Mouse (Mus musculus) C2C12 (cell line): ENCODE measurements at regions not wholly inside any gene's neighbourhood (a gene's known extent, or its start where the extent isn't known, plus 50 kb on each side); places are given as distances from the start of the nearest gene placed in this dataset.

Source experiments
- H3K27me3 ChIP-seq: one replicate; pipeline ENCODE4 v1.6.1; 2011; ENCODE audit not compliant: control insufficient read depth, insufficient read depth, insufficient read length
- H3K36me3 ChIP-seq: one replicate; pipeline ENCODE4 v1.6.1; 2011; ENCODE audit not compliant: control insufficient read depth, insufficient read depth
- H3K4me3 ChIP-seq: one replicate; pipeline ENCODE4 v1.5.1; 2011; ENCODE audit warnings: mild to moderate bottlenecking, control low read depth; ENCODE audit not compliant: poor library complexity, insufficient read depth, severe bottlenecking
- H3K79me2 ChIP-seq: one replicate; pipeline ENCODE4 v1.6.1; 2011; ENCODE audit not compliant: control insufficient read depth, insufficient read depth
- H3K79me3 ChIP-seq: one replicate; pipeline ENCODE4 v1.6.1; 2011; ENCODE audit warnings: low read depth, control low read depth
- H3ac ChIP-seq: one replicate; pipeline ENCODE3; 2011; ENCODE audit warnings: low read depth; ENCODE audit not compliant: control insufficient read depth, insufficient read length
- CEBPB ChIP-seq: IDR thresholded peaks from one replicate; pipeline ENCODE4 v1.6.1; 2011; ENCODE audit warnings: low read depth, mild to moderate bottlenecking, control low read depth, moderate library complexity
- CTCF ChIP-seq: IDR thresholded peaks from one replicate; pipeline ENCODE4 v1.5.1; 2011; ENCODE audit not compliant: control insufficient read depth, insufficient read depth, insufficient read length
- FOSL1 ChIP-seq: IDR thresholded peaks from one replicate; pipeline ENCODE4 v1.8.0; 2011; ENCODE audit warnings: mild to moderate bottlenecking, low read length; ENCODE audit not compliant: poor library complexity, insufficient read depth, severe bottlenecking
- MAX ChIP-seq: IDR thresholded peaks from one replicate; pipeline ENCODE4 v1.6.1; 2011; ENCODE audit warnings: mild to moderate bottlenecking, control low read depth
- MYOD1 ChIP-seq: IDR thresholded peaks from one replicate; pipeline ENCODE4 v1.6.1; 2011; ENCODE audit warnings: low read depth; ENCODE audit not compliant: control insufficient read depth, insufficient read length
- MYOG ChIP-seq: IDR thresholded peaks from one replicate; pipeline ENCODE4 v1.6.1; 2011; ENCODE audit not compliant: control insufficient read depth, insufficient read length; ENCODE audit errors: extremely low read depth
- USF1 ChIP-seq: IDR thresholded peaks from one replicate; pipeline ENCODE4 v1.6.1; 2011; ENCODE audit warnings: low read depth, mild to moderate bottlenecking, control low read depth, moderate library complexity

DNA sequence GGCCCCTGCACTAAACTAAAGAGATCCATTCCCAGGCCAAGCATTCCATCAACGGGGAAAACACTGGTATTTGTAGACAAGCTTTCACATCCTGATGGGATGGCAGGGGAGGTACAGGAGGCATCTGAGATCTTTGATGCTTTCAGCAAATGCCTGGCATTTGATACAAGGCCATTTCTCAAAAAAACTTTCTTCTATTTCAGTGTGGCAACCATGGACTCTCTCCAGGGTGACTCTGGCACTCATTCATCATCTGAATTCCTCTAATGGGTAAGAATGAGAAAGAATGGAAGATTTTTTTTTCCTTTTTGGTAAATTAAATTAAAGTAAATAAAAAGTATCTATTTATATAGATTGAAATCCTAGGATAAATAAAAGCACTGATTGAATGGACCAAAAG lies 281.8 kb upstream of the Far2 start:
- H3K79me2 ChIP-seq = no peaks in the 10 kb centered on the region
- TF ChIP-seq USF1 (no peak), CEBPB (no peak), MYOD1 (no peak), FOSL1 (no peak), MAX (no peak), CTCF (no peak), MYOG (no peak)
- no peaks in the 10 kb centered on the region for H3K79me3 ChIP-seq
- no peaks in the 10 kb centered on the region for H3K27me3 ChIP-seq
- no peak overlapping the region for H3ac ChIP-seq
- H3K36me3 ChIP-seq = no peaks in the 10 kb centered on the region
- no peak overlapping the region for H3K4me3 ChIP-seq

DNA sequence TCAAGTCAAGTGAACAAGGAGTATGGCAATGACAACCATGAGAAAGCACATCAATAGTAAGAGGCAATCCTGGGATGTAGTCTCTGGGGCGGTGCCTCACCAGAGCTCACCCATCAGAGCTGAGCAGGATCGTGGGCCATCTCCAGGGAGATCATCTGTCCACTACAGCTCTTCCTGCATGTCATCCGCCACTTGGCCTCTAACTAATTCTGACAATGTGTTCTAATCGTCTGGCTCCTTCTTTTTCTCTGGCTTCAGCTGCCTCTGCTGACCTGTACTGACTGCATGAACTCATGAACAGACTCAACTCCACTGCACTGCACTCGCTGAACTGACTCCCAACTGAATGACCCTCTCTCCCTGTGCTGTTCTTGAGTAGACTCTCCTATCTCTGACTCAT lies 277.9 kb upstream of the Far2 start:
- Histone ChIP-seq H3K79me3 (no peaks in the 10 kb centered on the region), H3K36me3 (no peaks in the 10 kb centered on the region)
- TF ChIP-seq MYOG (no peak), MAX (no peak), CEBPB (no peak)

DNA sequence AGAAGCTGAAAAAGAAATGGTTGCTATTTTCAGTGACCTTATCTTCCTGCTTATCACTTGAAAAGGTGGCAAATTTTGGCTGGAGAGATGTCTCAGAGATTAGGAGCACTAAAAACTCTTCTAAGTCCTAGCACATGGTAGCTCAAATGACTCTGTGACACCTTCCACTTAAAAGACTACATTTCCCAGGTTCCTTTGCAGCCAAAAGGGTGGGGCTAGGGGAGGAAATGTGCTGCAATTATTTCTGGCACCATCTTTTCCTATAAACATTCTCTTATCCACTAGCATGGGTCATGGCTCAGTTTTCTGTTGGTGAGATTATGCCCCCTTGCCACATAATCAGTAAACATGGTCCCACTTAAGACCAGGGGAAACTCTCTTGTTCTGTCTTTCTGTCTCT lies 277.0 kb upstream of the Far2 start:
- Histone ChIP-seq H3K4me3 (no peak overlapping the region), H3K79me2 (no peaks in the 10 kb centered on the region), H3K36me3 (no peaks in the 10 kb centered on the region), H3K79me3 (no peaks in the 10 kb centered on the region), H3ac (no peak overlapping the region), H3K27me3 (no peaks in the 10 kb centered on the region)
- TF ChIP-seq MYOG (no peak), CEBPB (no peak), USF1 (no peak), CTCF (no peak), FOSL1 (no peak), MYOD1 (no peak), MAX (no peak)

More for the DNA sequence above, 277.9 kb upstream of the Far2 start:
- Histone ChIP-seq H3K4me3 (no peak overlapping the region), H3K79me2 (no peaks in the 10 kb centered on the region), H3ac (no peak overlapping the region), H3K27me3 (no peaks in the 10 kb centered on the region)

DNA sequence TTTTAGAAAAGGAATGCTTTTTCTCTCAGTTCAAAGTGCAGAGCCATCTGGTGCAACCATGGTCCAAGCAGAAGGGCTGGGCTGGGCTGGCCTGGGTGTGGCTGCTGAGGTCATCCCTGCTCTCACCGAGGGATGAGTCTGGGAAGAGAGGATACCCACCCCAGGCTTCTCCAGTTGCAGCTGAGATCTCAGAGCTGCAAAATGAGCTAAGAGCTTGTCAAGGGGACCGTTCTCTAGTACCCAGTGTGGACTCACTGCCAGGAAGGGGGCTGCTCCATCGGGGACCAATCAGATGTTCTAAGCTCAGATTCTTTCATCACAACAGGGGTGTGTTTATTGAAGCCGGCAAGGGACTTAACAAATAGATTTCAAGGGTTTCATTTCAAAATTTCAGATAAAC lies 275.6 kb upstream of the Far2 start:
- TF ChIP-seq MYOD1 = no peak
- no peak for TF ChIP-seq CTCF
- no peak for TF ChIP-seq MYOG
- no peak for TF ChIP-seq USF1
- no peak for TF ChIP-seq MAX
- no peak for TF ChIP-seq FOSL1
- TF ChIP-seq CEBPB = no peak
- Histone ChIP-seq H3K79me3 (no peaks in the 10 kb centered on the region), H3ac (no peak overlapping the region)

DNA sequence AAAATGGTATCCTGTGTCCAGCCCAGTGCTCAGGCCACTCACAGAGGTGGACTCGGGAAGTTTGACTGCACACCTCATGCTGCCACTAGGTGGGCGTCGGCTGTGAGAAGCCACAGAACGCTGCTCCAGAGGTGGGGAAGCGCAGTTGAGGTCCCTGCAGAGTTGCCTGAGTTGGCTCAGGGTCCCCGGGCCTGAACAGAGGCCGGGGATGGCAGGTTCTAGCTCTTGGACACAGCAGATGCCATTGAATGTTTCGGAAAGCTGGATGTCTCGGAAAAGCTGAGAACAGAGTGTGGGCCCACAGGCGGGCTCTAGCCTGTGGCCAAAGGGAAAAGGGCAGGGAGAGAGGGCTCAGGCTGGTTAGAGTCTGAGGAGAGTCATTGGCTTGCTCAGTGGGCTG lies 273.2 kb upstream of the Far2 start:
- Histone ChIP-seq H3ac (no peak overlapping the region), H3K27me3 (no peaks in the 10 kb centered on the region), H3K36me3 (no peaks in the 10 kb centered on the region), H3K79me3 (no peaks in the 10 kb centered on the region), H3K4me3 (no peak overlapping the region), H3K79me2 (no peaks in the 10 kb centered on the region)
- TF ChIP-seq CTCF (no peak), FOSL1 (no peak), MYOD1 (no peak), USF1 (no peak), MYOG (no peak), CEBPB (no peak), MAX (no peak)

More for the DNA sequence above, 275.6 kb upstream of the Far2 start:
- H3K4me3 ChIP-seq = no peak overlapping the region
- H3K79me2 ChIP-seq = no peaks in the 10 kb centered on the region
- no peaks in the 10 kb centered on the region for H3K36me3 ChIP-seq
- H3K27me3 ChIP-seq = no peaks in the 10 kb centered on the region

DNA sequence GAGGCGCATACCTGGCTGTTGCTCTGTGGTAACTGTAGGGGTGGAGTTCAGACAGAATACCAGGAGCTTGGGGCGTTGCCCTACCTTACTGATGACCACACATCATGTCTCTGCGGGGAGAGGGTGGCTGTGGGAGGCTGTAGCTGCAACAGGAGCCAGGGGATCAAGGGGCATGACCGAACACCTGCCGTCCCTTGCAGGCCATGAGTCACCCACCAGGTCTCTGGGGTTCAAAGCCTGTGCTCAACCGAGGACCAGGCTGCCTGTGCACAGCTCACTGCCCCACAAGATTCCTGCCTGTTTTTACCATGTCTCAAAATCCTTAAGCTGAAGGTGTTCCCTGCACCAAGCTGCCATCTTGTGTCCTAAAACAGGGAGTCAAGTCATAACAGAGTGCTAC lies 272.4 kb upstream of the Far2 start:
- H3K27me3 ChIP-seq = no peaks in the 10 kb centered on the region
- TF ChIP-seq CEBPB (no peak), USF1 (no peak), FOSL1 (no peak)
- no peak overlapping the region for H3K4me3 ChIP-seq
- no peaks in the 10 kb centered on the region for H3K36me3 ChIP-seq
- no peaks in the 10 kb centered on the region for H3K79me2 ChIP-seq
- no peak overlapping the region for H3ac ChIP-seq
- H3K79me3 ChIP-seq = no peaks in the 10 kb centered on the region
